Mouse (Mus musculus) right cerebral cortex, postnatal 36 days (tissue): Measurements from ENCODE around the gene Il22ra1.
A peak's percentile ranks its signal among the peaks of the same experiment; 100 is the strongest.
"Not testable (repeated sequence)": the region's sequence is repeated elsewhere in the genome, so short reads cannot be mapped to it uniquely, and the experiment has no call there.

Experiments
- DNase-seq, 2 experiments: peaks; one replicate each; pipeline ENCODE4 v3.0.0; 2022; ENCODE audit warnings: low spot score in 2 of 2, mixed read lengths in 1 of 2

The Il22ra1 gene

GRCm38 (mm10) chr4:135727817-135728216, at the start of gene Il22ra1:
Gene Il22ra1 (plus strand): TSS chr4:135728172.
- no peak for DNase-seq

- DNase-seq: no peak
Measured at GRCm38 (mm10) chr4:135679316-135679715, 48.7 kb upstream of the Il22ra1 start.

- no peak for DNase-seq
Measured at GRCm38 (mm10) chr4:135681789-135682188, 46.2 kb upstream of the Il22ra1 start.

GRCm38 (mm10) chr4:135683553-135683952, 44.4 kb upstream of the Il22ra1 start:
- no peak for DNase-seq

- no peak for DNase-seq
Measured at GRCm38 (mm10) chr4:135684731-135685130, 43.2 kb upstream of the Il22ra1 start.

GRCm38 (mm10) chr4:135685906-135686567, 41.9 kb upstream of the Il22ra1 start, which contains the start of gene Ifnlr1:
Gene Ifnlr1 (plus strand): TSS chr4:135686287.
- peak; percentile 44 to 52 for DNase-seq

- no peak for DNase-seq
Measured at GRCm38 (mm10) chr4:135686568-135686953, 41.4 kb upstream of the Il22ra1 start.

- no peak for DNase-seq
Measured at GRCm38 (mm10) chr4:135689797-135690196, 38.2 kb upstream of the Il22ra1 start.

GRCm38 (mm10) chr4:135690241-135690640, 37.7 kb upstream of the Il22ra1 start:
- no peak for DNase-seq

GRCm38 (mm10) chr4:135692916-135693315, 35.1 kb upstream of the Il22ra1 start:
- no peak for DNase-seq

- no peak for DNase-seq
Measured at GRCm38 (mm10) chr4:135698498-135698897, 29.5 kb upstream of the Il22ra1 start.

GRCm38 (mm10) chr4:135703497-135703896, 24.5 kb upstream of the Il22ra1 start:
- no peak for DNase-seq

GRCm38 (mm10) chr4:135704016-135704415, 24.0 kb upstream of the Il22ra1 start:
- DNase-seq: no peak

- DNase-seq: no peak
Measured at GRCm38 (mm10) chr4:135706045-135706444, 21.9 kb upstream of the Il22ra1 start.

GRCm38 (mm10) chr4:135709072-135709564, 18.9 kb upstream of the Il22ra1 start:
- DNase-seq: peak; percentile 14 to 26

GRCm38 (mm10) chr4:135709621-135710020, 18.4 kb upstream of the Il22ra1 start:
- no peak for DNase-seq

- DNase-seq: no peak
Measured at GRCm38 (mm10) chr4:135710392-135710791, 17.6 kb upstream of the Il22ra1 start.

GRCm38 (mm10) chr4:135714776-135715175, 13.2 kb upstream of the Il22ra1 start:
- peak; percentile 20 to 28 for DNase-seq

GRCm38 (mm10) chr4:135716438-135716837, 11.5 kb upstream of the Il22ra1 start:
- DNase-seq: not testable (repeated sequence)

GRCm38 (mm10) chr4:135722540-135723290, 5.3 kb upstream of the Il22ra1 start:
- DNase-seq: no peak

GRCm38 (mm10) chr4:135726416-135726815, 1.6 kb upstream of the Il22ra1 start:
- DNase-seq: no peak

GRCm38 (mm10) chr4:135730204-135730603, 2.2 kb downstream of the Il22ra1 start:
- peak in 1 of 2 experiments; percentile 9 for DNase-seq

GRCm38 (mm10) chr4:135730951-135731350, 3.0 kb downstream of the Il22ra1 start:
- no peak for DNase-seq
